Mouse (Mus musculus) liver, embryonic 11.5 days (tissue): ENCODE measurements around the gene Me3. TPM values are rescaled to one million over a fixed set of nuclear protein-coding genes. Genes with fewer than 3 reads are reported as not detected.

Experiments
- ATAC-seq: fragments of 200-750 bp; cut with Nextera tagmentation; replicated peaks from 2 replicates; pipeline ENCODE4 v1.8.0; 2017; ENCODE audit warnings: moderate number of reproducible peaks, mild to moderate bottlenecking, moderate TSS enrichment, moderate library complexity; ENCODE audit not compliant: low FRiP score
- DNase-seq: peaks from one replicate; pipeline ENCODE4 v3.0.0-alpha.2; 2017; ENCODE audit warnings: low spot score
- H3K27ac ChIP-seq: fragments of 300-500 bp; sonication (generic); 2 replicates; pipeline ENCODE4 v1.5.1; 2014; ENCODE audit warnings: mild to moderate bottlenecking, low read depth, low read length, control low read depth
- H3K27me3 ChIP-seq: fragments of 300-500 bp; sonication (generic); replicated peaks from 2 replicates; pipeline ENCODE4 v1.6.1; 2014; ENCODE audit warnings: low read length, mixed read lengths; ENCODE audit not compliant: control insufficient read depth, insufficient read depth
- H3K36me3 ChIP-seq: fragments of 300-500 bp; sonication (generic); 2 replicates; pipeline ENCODE4 v1.6.1; 2014; ENCODE audit warnings: mild to moderate bottlenecking, low read length, moderate library complexity, mixed read lengths; ENCODE audit not compliant: control insufficient read depth, insufficient read depth
- H3K4me1 ChIP-seq: fragments of 300-500 bp; sonication (generic); replicated peaks from 2 replicates; pipeline ENCODE4 v1.6.1; 2014; ENCODE audit warnings: low read length, mixed read lengths; ENCODE audit not compliant: control insufficient read depth, insufficient read depth
- H3K4me2 ChIP-seq: fragments of 300-500 bp; sonication (generic); 2 replicates; pipeline ENCODE4 v1.6.1; 2014; ENCODE audit warnings: mild to moderate bottlenecking, control low read depth, moderate library complexity
- H3K4me3 ChIP-seq: fragments of 300-500 bp; sonication (generic); 2 replicates; pipeline ENCODE4 v1.5.1; 2014; ENCODE audit warnings: low read depth, low read length, control low read depth
- H3K9ac ChIP-seq: fragments of 300-500 bp; sonication (generic); 2 replicates; pipeline ENCODE4 v1.6.1; 2014; ENCODE audit warnings: low read depth, low read length, control low read depth
- H3K9me3 ChIP-seq: fragments of 300-500 bp; sonication (generic); 2 replicates; pipeline ENCODE4 v1.6.1; 2016; ENCODE audit warnings: low read length, inconsistent platforms, mixed read lengths; ENCODE audit not compliant: control insufficient read depth
- WGBS: fragments of 180-500 bp; shearing (Covaris S2); extraction: QIAGEN DNeasy Blood & Tissue Kit; methylation state at CpG from one replicate; pipeline ENCODE4 v1.1.7; 2014; 5-methylcytosine and 5-hydroxymethylcytosine counted together
- polyA plus RNA-seq: library from polyadenylated mRNA; unstranded; fragments of >200 nt; fragmentation: Nextera tagmentation; extraction: Ambion mirVana; gene quantifications from 2 replicates; pipeline ENCODE4 v1.2.1, GENCODE M21; 2014

Me3 gene
- 0.12 and 0.22 TPM in 2 replicates for polyA plus RNA-seq

DNA sequence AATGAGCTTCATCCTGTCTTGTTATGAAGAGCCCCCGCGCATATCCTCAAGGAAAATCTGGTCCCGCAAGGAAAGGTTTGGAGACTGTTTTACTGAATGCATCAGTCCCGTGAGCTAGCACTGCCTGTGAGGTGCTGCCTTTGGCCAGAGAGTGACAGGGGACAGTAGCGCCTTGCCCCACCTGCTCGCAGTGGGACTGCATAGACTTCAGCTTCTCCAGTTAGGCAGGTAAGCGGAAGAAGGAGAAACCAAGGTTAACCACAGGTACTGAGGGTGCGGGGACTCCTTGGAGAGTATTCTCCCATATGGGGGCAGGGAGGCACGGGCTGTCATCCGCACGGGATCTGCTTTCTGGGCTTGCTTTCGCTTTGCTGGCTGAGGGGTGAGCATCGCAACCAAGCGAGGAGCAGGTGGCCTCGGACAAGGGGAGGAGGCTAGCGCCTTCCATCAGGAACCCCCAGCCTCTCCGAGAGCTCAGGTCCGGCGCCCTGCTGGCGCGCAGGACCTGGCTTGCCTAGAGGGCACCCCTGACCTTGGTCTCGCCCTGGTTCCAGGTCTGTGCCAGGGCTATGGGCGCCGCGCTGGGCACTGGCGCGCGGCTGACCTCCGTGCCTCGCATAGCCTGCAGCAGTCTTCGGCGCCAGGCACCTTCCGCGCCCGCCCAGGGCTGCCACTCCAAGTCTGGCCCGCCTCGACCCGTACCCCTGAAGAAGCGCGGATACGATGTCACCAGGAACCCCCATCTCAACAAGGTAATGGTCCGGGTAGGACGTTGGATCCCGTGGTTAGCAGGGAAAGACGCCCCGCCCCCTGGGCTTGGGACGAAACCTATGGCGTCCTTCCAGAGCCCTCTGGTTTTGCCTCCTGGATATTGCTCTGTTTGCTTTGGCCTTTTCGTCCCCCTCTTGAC lies at the start of gene Me3:
Me3 (plus strand) TSS at position 51 of the 910 bp plus-strand sequence.
- peak; percentile 49 for ATAC-seq
- WGBS, result 11% methylated on average over 45 of the region's 49 CpGs
- H3K9ac ChIP-seq, result no peak within 1 kb of the TSS
- H3K4me3 ChIP-seq, result peak within 1 kb of the TSS; percentile 48
- no peaks in the 10 kb centered on the region for H3K4me1 ChIP-seq
- H3K27ac ChIP-seq, result no peak within 1 kb of the TSS
- peak within 1 kb of the TSS; percentile 93 for H3K4me2 ChIP-seq
- H3K9me3 ChIP-seq, result no peaks in the 10 kb centered on the region
- peaks cover 10% of the 10 kb centered on the region; the same call in 1 of the 2 replicates for H3K27me3 ChIP-seq
- no peaks in the 10 kb centered on the region for H3K36me3 ChIP-seq
- no peak for DNase-seq

- no peak overlapping the region for H3K4me2 ChIP-seq
- DNase-seq (no peak), ATAC-seq (no peak)
- no peaks in the 10 kb centered on the region for H3K4me1 ChIP-seq
- no peaks in the 10 kb centered on the region for H3K9me3 ChIP-seq
- WGBS, result 73% methylated on average over 5 of the region's 5 CpGs
- H3K36me3 ChIP-seq, result no peaks in the 10 kb centered on the region
- H3K9ac ChIP-seq, result no peak overlapping the region
- H3K27me3 ChIP-seq, result no peaks in the 10 kb centered on the region
- H3K27ac ChIP-seq, result no peak overlapping the region
- no peak overlapping the region for H3K4me3 ChIP-seq
Measured at GRCm38 (mm10) chr7:89590039-89590438, 42.2 kb upstream of the Me3 start.

GRCm38 (mm10) chr7:89590542-89591251 lies 41.5 kb upstream of the Me3 start:
- ATAC-seq (no peak), DNase-seq (no peak)
- Histone ChIP-seq H3K4me3 (no peak overlapping the region), H3K9me3 (no peaks in the 10 kb centered on the region), H3K27me3 (no peaks in the 10 kb centered on the region), H3K36me3 (no peaks in the 10 kb centered on the region), H3K4me2 (no peak overlapping the region), H3K4me1 (no peaks in the 10 kb centered on the region), H3K9ac (no peak overlapping the region), H3K27ac (no peak overlapping the region)
- 70% methylated on average over 3 of the region's 3 CpGs for WGBS

DNA sequence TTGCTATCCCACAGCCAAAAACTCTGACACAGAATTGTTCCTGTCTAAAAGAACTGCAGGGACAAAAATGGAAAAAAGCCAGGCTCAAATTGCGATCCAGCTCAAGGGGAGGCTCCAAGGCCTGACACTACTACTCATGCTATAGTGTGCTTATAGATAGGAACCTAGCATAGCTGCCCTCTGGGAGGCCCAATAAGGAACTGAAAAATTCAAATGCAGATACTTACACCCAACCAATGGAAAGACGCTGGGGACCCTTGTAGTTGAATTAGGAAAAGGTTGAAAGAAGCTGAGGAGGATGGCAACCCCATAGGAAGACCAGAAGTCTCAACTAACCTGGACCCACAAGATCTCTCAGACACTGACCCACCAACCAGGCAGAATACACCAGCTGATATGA lies 36.4 kb upstream of the Me3 start:
- Histone ChIP-seq H3K4me3 (no peak overlapping the region), H3K4me2 (no peak overlapping the region), H3K4me1 (no peaks in the 10 kb centered on the region), H3K27ac (no peak overlapping the region), H3K36me3 (no peaks in the 10 kb centered on the region), H3K9me3 (no peaks in the 10 kb centered on the region), H3K27me3 (no peaks in the 10 kb centered on the region), H3K9ac (no peak overlapping the region)
- ATAC-seq (no peak), DNase-seq (no peak)
- WGBS, result 77% methylated on average over 2 of the region's 2 CpGs

DNA sequence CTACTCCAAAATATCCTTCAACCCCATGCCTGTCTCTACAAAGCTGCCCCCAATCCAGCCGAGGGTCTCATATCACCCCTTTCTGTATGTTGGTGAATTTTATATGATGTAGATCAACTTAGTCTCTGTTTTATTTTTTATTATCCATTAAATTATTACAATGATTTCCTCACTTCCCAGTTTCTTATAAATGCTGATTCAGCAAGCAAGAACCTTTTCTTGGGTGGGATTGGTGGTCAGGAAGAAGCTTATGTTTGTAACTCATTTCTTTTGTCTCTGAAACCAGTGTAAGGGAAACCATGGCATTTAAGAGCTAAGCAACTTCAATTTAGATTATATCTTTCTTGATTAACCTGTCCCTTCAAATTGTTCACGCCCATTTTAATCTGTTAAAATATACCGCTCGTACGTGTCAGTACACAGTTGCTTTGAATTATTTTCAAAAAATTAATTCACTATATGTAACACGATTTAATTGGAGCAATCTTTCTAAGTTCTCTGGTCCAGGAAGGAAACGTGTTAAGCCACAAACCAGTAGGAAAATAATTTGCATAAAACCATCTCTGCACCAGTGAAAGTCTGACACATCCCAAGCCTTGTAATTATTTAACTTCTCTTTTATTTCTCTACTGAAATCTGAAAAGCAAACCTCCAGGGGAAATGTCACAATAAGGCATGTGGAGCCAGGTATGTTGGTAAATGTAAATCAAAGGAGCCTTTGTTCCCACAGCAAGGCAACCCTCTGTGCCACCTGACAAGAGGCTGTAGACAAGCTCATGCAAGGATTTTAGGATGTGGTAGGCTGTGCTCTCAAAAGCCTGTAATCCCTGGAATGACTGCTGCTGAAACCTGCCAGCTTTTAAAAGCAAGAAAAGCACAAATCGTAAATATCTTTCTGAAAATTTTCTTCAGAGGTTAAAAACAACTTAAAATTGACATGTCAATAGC lies 26.3 kb upstream of the Me3 start:
- Histone ChIP-seq H3K9ac (no peak overlapping the region), H3K9me3 (no peaks in the 10 kb centered on the region), H3K4me3 (no peak overlapping the region), H3K27ac (no peak overlapping the region), H3K27me3 (no peaks in the 10 kb centered on the region), H3K4me1 (no peaks in the 10 kb centered on the region), H3K36me3 (no peaks in the 10 kb centered on the region), H3K4me2 (no peak overlapping the region)
- 78% methylated on average over 8 of the region's 8 CpGs for whole genome bisulfite sequencing
- ATAC-seq (no peak), DNase-seq (no peak)

DNA sequence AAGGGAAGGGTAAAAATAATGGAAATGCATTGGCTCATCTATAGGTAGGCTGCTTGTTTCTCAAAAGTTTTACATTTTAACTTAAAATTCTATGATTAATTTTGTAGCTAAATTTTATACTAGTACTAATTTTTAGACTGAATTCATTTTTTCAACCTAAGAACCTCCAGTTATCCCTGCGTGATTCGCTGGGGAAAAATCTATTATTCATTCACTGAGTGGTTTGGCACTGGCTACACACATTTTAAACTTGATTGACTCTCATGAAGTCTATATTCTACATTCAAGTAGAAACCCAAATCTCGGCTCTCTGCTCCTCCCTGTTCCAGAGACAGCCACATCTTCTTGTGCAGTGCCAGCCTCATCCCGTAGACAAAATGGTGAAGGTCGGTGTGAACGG lies 24.9 kb upstream of the Me3 start:
- Histone ChIP-seq H3K4me2 (no peak overlapping the region), H3K9ac (no peak overlapping the region), H3K27ac (no peak overlapping the region), H3K27me3 (no peaks in the 10 kb centered on the region), H3K4me3 (no peak overlapping the region), H3K4me1 (no peaks in the 10 kb centered on the region), H3K36me3 (no peaks in the 10 kb centered on the region), H3K9me3 (no peaks in the 10 kb centered on the region)
- DNase-seq, result no peak
- 93% methylated on average over 5 of the region's 6 CpGs for WGBS
- no peak for ATAC-seq

DNA sequence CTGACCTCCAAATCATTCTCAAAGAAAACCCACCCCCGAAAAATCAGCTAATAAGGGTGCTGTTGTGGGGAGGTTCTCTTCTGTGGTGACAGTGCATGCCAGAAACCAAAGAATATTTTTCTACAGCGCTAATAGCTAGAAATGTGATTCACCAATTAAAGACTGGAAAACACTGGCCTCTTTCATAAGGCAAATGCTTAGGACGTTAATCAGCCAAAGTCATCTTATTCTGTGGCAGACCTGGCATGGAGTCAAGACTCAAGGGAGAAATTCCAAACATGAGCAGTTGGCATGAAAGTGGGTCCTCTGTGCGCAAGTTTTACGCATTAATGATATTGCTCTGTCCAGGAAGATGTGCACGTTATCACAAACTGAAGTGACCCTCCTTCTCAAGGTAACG lies 21.0 kb upstream of the Me3 start:
- no peaks in the 10 kb centered on the region for H3K9me3 ChIP-seq
- H3K36me3 ChIP-seq, result no peaks in the 10 kb centered on the region
- H3K4me3 ChIP-seq, result no peak overlapping the region
- no peak overlapping the region for H3K9ac ChIP-seq
- no peaks in the 10 kb centered on the region for H3K27me3 ChIP-seq
- no peak overlapping the region for H3K27ac ChIP-seq
- H3K4me2 ChIP-seq, result no peak overlapping the region
- ATAC-seq (no peak), DNase-seq (no peak)
- H3K4me1 ChIP-seq, result no peaks in the 10 kb centered on the region
- 90% methylated on average over 7 of the region's 7 CpGs for WGBS

DNA sequence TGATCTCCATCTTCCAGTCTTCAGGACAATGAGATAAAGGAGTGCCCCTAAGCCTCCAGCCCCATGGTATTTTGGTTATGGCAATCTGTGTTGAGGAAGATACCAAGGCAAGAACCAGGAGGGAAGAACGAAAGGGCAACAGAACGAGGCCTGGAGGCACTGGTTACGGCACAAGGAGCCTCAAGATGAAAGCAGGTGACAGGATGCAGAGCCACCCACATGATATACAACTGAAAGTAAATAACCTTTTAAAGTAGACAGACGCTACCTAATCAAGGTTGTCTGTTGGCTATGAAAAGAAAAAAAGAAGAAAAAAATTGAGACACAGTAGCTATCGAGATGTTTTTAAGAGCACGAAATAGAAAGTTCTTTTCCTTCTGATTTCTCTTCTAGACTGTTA lies 16.0 kb upstream of the Me3 start:
- WGBS, result 83% methylated on average over 6 of the region's 6 CpGs

More for the DNA sequence above, 16.0 kb upstream of the Me3 start:
- Histone ChIP-seq H3K27ac (no peak overlapping the region), H3K9me3 (no peaks in the 10 kb centered on the region), H3K4me2 (no peak overlapping the region), H3K4me3 (no peak overlapping the region), H3K4me1 (no peaks in the 10 kb centered on the region), H3K36me3 (no peaks in the 10 kb centered on the region), H3K27me3 (no peaks in the 10 kb centered on the region), H3K9ac (no peak overlapping the region)
- ATAC-seq (no peak), DNase-seq (no peak)
